Mouse (Mus musculus) MEL (cell line): ENCODE measurements around the gene Itga10.

ENCODE experiments used
- CHD1 ChIP-seq: IDR thresholded peaks from 2 replicates; pipeline ENCODE4 v1.6.1; 2012; ENCODE audit warnings: low read depth, mild to moderate bottlenecking, inconsistent platforms, low read length, improper control_type of control experiment
- CTCF ChIP-seq, 3 experiments: IDR thresholded peaks in 2 of 3; conservative IDR thresholded peaks in 1 of 3; 2 replicates each; pipeline ENCODE4 v1.5.1; 2011 to 2012; ENCODE audit warnings: low read length in 3 of 3, low read depth in 2 of 3, mild to moderate bottlenecking in 2 of 3, improper control_type of control experiment in 1 of 3, inconsistent platforms in 1 of 3, mixed read lengths in 1 of 3, moderate library complexity in 1 of 3; ENCODE audit not compliant: control insufficient read depth in 1 of 3, insufficient read depth in 1 of 3, poor library complexity in 1 of 3, severe bottlenecking in 1 of 3
- ELF1 ChIP-seq: IDR thresholded peaks from 2 replicates; pipeline ENCODE4 v1.6.1; 2014; ENCODE audit warnings: low read depth, mild to moderate bottlenecking, inconsistent platforms, low read length, improper control_type of control experiment, moderate library complexity
- EP300 ChIP-seq, 2 experiments: IDR thresholded peaks; 2 replicates each; pipeline ENCODE4 v1.6.1; 2011; ENCODE audit warnings: improper control_type of control experiment in 2 of 2, low read length in 2 of 2, low read depth in 1 of 2, mild to moderate bottlenecking in 1 of 2
- GATA1 ChIP-seq: IDR thresholded peaks from 2 replicates; pipeline ENCODE4 v1.6.1; 2011; ENCODE audit warnings: low read depth, low read length, improper control_type of control experiment
- MAX ChIP-seq: IDR thresholded peaks from 2 replicates; pipeline ENCODE4 v1.6.1; 2011; ENCODE audit warnings: low read length, improper control_type of control experiment
- POLR2A ChIP-seq, 2 experiments: IDR thresholded peaks; 2 replicates each; pipeline ENCODE4 v1.6.1; 2011 to 2012; ENCODE audit warnings: low read length in 2 of 2, mild to moderate bottlenecking in 2 of 2, control low read depth in 1 of 2, improper control_type of control experiment in 1 of 2, low read depth in 1 of 2, moderate library complexity in 1 of 2; ENCODE audit not compliant: control insufficient read depth in 1 of 2, insufficient read depth in 1 of 2, poor library complexity in 1 of 2
- POLR2AphosphoS5 ChIP-seq: IDR thresholded peaks from 2 replicates; pipeline ENCODE4 v1.6.1; 2012; ENCODE audit warnings: low read depth, borderline replicate concordance, mild to moderate bottlenecking, inconsistent platforms, low read length, moderate library complexity, mixed read lengths
- RAD21 ChIP-seq: IDR thresholded peaks from 2 replicates; pipeline ENCODE4 v1.6.1; 2011; ENCODE audit warnings: mild to moderate bottlenecking, low read depth, low read length, improper control_type of control experiment
- RCOR1 ChIP-seq: IDR thresholded peaks from 2 replicates; pipeline ENCODE4 v1.6.1; 2012; ENCODE audit warnings: low read depth, mild to moderate bottlenecking, inconsistent platforms, low read length, improper control_type of control experiment
- USF1 ChIP-seq: IDR thresholded peaks from 2 replicates; pipeline ENCODE4 v1.6.1; 2014; ENCODE audit warnings: low read depth, mild to moderate bottlenecking, inconsistent platforms, low read length, improper control_type of control experiment, moderate library complexity
- USF2 ChIP-seq, 2 experiments: IDR thresholded peaks; 2 replicates each; pipeline ENCODE4 v1.6.1; 2011 to 2012; ENCODE audit warnings: improper control_type of control experiment in 2 of 2, low read length in 2 of 2, borderline replicate concordance in 1 of 2, inconsistent platforms in 1 of 2, low read depth in 1 of 2, mild to moderate bottlenecking in 1 of 2; ENCODE audit not compliant: insufficient read depth in 1 of 2
- ZNF384 ChIP-seq: IDR thresholded peaks from 2 replicates; pipeline ENCODE4 v1.6.1; 2012; ENCODE audit warnings: low read depth, mild to moderate bottlenecking, inconsistent platforms, low read length, improper control_type of control experiment

DNA sequence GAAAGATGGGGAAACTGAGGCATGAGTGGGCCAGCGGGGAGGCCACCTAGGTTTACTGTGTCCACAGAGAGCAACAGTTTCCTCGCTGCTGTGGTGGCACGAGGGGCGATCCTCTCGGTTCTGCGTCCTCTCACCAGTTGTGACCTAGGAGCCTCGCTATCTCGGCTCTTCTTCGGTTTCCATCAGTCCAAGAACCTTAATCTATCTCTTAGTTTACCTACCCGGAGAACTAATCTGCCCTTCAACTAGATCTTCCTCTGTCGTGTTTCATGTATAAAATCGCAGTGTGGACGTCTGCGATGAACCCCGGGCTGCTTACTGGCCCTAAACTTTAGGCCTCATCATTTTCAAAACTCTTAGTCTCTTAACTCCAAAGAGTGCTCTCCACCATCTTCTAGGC lies 9.5 kb upstream of the Itga10 start:
- TF ChIP-seq CTCF (IDR thresholded peaks at IDR 0.05 in 2 of 3, conservative IDR thresholded peaks at IDR 0.05 in 1 of 3; ENCODE audit: control insufficient read depth in 1 of 3, insufficient read depth in 1 of 3, low read depth in 2 of 3, low read length in 3 of 3, poor library complexity in 1 of 3, severe bottlenecking in 1 of 3) (no peak), POLR2A (IDR thresholded peaks at IDR 0.05; ENCODE audit: control insufficient read depth in 1 of 2, insufficient read depth in 1 of 2, low read depth in 1 of 2, low read length in 2 of 2, poor library complexity in 1 of 2) (no peak), USF2 (IDR thresholded peaks at IDR 0.05; ENCODE audit: borderline replicate concordance in 1 of 2, insufficient read depth in 1 of 2, low read depth in 1 of 2, low read length in 2 of 2) (no peak), USF1 (no peak), EP300 (IDR thresholded peaks at IDR 0.05; ENCODE audit: low read depth in 1 of 2, low read length in 2 of 2) (peak in 1 of 2 experiments; percentile 2; a peak in 2 of 4 replicates), POLR2AphosphoS5 (no peak), RAD21 (no peak), ELF1 (no peak), MAX (peak; percentile 27; the same call in 1 of the 2 replicates), RCOR1 (no peak), GATA1 (peak; percentile 29; the same call in 1 of the 2 replicates), CHD1 (no peak), ZNF384 (no peak)
